Mouse (Mus musculus) 416B (cell line): Measurements from ENCODE around the gene Wfdc18.

Source experiments
- DNase-seq: peaks from one replicate; pipeline ENCODE4 v3.0.0; 2011; ENCODE audit warnings: low read depth

Wfdc18 gene

DNA sequence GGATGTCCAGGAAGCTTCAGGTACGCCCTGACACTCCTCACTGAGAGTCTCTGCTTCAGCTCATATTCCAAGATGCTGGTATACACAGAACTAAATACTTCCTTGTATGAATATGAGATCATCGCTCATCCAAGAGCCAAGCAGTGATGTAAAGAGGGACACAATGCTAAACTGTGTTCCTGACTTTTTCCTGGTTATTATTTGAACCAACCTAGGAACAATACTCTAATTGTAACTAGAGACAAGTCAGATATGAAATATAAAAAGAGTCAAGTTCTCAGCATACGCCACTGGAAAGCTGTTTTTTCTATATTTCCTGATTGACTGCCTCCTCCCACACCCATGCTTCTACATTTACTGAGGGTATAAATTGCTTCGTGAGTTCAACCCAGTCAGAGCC is at the start of gene Wfdc18:
Gene Wfdc18 (plus strand): TSS at position 301 of the 400 bp plus-strand sequence.
- no peak for DNase-seq

DNA sequence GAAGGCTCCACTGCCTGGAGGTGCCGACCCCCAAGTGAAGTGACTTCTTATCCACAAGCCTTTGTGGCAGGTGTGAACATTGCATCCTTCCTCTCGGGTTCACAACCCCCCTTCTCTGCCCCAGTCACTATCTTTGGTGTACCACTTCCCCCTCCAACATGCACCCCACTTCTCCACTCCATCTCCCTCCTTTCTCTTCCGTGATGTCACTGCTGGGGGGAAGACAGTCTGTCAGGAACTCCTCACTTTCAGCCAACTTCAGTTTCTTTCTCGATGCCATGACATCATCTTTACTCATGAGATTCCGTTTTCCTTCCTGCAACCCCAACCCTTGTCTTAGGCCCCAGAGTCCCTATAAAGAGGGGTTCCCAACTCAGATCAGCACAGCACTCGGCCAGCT is 46.6 kb upstream of the Wfdc18 start, which contains the start of gene Ccl4:
Gene Ccl4 (plus strand): TSS at position 381 of the 400 bp plus-strand sequence.
- peak; percentile 45 for DNase-seq

DNA sequence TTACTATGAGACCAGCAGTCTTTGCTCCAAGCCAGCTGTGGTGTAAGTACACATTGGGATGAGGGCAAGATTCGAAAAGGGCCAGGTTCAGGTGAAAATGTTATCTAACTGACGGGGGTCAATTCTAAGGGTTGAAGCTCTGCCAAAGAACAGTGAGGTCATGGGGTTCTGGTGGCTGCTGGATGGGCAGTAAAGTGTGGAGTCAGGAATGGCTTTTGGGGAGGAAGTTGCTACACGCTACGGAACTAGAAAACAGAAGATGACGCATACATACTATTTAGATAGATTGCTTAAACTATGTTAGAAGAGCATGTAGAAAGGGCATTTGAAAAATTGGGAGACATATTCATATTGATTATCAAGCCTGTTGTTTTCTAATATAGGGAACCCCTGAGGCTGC is 45.3 kb upstream of the Wfdc18 start:
- peak; percentile 69 for DNase-seq

DNA sequence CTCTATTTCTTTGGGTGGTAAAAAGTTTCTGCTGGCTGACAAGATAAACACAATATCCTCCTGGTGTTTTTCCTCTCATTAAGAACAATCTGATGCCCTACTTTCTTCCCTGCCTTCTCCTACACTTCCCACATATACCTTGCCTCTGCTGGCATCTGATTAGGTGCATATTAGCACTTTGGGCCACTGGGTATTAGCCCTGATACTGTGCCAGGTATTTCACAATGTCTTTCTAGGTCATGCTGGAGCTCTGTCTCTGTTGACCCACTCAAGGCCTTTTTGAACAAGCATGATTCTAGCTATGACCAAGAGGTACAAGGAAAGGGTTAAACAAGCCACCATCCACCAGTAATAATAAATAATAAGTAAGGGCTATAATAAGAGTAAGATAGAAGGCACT is 37.1 kb upstream of the Wfdc18 start:
- no peak for DNase-seq

DNA sequence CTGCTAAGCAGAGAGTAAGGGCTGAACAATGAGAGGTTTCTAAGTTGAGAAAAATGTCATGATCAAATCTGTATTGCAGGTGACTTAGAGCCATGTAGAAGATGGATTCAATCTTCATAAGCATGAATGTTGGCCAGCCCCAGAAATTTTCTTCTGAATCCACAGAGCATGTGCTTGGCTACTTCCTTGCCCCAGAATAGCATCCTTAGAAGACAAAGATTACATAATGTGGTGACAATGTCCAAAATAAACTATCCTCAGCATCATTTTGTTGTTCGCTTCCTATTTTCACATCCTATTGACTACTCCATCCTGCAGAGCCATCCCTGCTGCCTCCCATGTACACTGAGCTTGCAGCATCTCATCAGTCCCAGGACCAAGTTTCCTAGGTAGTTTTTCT is 33.1 kb upstream of the Wfdc18 start:
- DNase-seq: no peak

DNA sequence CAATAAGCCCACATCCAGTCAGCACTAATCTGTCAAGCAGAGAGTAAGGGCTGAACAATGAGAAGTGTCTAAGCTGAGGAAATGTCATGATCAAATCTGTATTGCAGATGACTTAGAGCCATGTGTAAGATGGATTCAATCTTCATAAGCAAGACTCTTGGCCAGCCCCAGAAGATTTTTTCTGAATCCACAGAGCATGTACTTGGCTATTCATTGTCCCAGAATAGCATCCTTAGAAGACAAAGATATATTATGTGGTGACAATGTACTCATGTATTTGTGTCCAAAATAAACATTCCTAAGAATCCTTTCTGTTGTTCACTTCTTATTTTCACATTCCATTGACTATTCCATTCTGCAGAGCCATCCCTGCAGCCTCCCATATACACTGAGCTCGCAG is 18.9 kb upstream of the Wfdc18 start:
- DNase-seq: no peak

DNA sequence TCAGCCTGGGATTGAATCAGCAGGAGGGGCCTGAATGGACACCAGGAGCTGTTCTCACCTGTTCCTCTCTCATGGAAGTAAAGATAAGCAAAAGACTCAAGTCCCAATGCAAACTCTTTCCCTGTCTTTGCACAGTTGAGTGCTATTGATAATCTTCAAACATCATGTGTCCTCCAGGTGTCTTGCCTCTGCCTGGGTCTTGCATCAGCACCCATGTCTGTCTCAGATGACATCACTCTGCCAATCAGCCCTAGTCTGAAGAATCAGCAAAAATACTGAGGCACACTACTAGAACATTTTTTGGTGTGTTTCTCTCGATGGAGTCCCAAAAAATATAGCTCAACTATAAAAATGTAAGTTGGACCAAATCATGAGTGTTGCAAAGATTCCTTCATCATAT is 16.8 kb upstream of the Wfdc18 start:
- no peak for DNase-seq

DNA sequence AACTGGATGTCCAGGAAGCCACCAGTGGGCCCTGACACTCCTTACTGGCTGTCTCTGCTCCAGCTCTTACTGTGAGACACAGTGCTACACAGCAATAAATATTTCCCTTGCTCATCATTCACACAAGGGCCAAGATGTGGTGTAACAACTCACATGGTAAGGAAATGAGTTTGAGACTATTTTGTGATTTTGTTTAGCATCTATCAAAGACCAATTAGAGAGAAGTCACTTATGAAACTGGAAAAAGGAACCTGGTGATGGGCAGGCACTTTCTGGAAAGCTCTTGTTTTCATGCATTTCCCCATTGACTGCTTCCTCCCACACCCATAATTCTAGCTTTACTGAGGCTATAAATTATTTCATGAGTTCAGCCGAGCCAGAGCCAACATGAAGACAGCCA is 5.1 kb upstream of the Wfdc18 start, which contains the start of gene Wfdc17:
Gene Wfdc17 (plus strand): TSS at position 287 of the 400 bp plus-strand sequence.
- no peak for DNase-seq

DNA sequence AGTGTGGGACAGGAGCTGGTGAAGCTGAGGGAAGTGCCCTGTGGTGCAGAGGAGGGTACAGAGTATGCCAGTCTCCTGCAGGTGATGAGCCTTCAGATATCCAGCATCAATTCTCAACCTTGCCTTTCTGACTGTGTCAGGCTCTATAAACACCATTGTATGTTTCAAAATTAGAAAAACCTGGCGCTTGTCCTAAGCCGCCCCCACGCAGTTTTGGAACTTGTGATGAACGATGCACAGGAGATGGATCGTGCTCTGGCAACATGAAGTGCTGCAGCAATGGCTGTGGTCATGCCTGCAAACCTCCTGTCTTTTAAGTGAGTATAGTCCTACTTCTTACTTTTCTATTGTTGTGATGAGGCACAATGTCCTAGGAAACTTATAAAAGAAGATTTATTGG is 868 bp downstream of the Wfdc18 start:
- DNase-seq: no peak

DNA sequence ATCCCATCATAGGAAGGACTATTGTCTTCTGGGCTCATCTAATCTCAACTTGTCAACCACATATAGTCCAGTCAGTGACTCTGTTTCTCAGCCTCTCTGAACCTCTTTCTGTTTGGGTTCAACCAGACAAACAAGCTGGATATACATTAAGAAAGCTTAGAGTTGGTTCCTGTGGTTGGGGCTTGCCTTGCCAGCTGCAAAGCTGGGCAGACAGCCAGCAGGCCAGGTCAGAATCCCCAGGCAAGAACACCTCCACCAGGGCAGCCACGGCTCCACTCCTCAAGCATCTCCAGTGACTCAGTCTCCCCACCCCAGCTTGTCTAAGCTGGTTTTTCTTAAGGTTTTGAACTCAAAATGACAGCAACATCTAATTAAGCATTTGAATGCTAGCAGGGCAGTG is 3.9 kb downstream of the Wfdc18 start:
- DNase-seq: peak; percentile 13

DNA sequence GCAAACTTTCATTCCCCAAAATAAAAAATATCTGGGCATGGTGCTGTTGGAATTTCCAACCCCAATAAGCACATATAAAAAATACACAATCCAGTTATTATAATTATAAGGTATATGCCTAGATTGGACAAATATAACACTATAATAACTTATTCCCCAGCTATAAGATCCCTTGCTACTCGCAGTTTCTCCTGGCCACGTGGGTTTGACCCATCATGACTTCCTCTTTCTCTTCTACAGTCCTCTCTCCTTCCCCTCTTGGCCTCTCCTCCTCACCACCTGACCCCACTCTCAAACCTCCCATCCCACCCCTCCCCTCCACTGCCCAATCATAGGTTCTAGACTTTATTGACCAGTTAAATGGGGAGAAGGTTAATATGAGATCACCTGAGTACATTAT is 5.1 kb downstream of the Wfdc18 start:
- DNase-seq: peak; percentile 29

DNA sequence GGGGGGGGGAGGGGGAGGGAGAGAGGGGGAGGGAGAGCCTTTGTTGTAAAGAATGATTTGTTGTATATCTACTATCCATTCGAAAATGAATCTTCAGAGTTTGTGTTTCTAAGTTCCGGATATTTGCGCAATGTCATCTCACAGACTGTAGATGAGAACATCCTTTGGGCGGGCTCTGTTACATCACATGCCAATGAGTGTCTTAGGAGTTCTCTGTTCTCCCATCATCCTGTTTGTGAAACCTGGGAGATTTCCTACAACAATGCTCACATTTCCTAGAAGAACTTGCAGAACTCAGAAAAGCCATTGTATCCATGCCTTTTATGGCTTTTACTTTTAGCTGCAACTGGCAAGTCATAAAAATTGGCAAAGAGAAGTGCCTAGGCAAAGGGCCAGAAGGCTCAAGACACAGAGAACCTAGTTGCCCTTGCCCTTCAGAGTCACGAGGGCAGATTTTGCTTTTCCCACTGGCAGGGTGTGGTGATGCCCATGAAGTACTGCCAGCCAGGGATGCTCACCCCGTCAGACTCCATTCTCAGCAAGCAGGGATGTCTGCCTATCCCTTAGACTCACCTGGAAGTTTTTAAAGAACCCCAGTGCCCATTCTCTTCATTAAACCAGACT is 8.3 kb downstream of the Wfdc18 start:
- DNase-seq: peak; percentile 47

DNA sequence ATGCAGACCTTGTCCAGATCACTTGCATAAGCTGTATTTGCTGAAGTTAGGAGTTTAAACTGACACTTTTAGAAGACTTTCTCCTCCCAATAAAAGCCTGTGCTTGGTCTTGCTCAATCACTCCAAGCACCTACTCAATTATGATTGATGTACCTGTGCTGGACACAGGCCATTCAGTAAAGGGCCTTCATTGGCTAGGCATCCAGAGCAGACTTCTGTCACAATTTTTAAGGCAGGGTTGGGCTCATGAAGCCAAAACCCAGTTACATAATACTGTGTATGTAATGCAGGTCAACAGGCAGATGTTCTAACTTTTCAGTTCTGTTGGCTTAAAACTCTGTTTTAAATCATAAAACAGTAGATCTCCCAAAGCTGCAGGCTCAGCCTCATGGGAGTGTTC is 12.0 kb downstream of the Wfdc18 start:
- no peak for DNase-seq

DNA sequence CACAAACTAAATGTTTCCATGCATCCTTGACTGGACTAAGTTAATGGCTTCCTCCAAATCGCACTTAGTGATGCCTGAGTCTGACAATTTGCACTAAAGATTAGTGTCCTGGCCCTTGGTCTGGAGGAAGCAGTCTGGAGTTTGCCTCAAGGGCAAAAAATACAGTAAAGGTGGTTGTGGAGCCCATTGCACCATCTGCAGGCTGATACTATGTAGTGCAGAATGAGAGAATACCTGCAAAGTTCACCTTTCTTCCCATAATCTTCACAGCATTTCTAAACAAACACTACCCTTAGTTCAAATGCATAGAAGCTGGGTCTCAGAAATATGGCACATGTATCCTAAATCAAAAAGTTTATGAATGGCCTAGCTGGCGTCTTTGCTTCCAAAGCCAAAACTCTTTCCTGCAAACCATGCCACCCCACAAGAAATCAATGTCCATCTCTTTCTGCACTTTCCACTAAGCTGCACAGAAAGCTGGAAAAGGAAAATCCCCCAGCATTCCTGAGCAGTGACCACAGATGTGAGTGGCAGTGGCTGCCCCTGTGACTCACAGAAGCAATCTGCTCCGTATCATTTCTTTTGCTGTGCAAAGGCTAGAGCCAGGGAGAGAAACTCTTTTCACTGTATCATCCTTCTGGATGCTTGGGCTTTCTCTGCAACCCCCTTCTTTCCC is 20.1 kb downstream of the Wfdc18 start:
- peak; percentile 42 for DNase-seq

DNA sequence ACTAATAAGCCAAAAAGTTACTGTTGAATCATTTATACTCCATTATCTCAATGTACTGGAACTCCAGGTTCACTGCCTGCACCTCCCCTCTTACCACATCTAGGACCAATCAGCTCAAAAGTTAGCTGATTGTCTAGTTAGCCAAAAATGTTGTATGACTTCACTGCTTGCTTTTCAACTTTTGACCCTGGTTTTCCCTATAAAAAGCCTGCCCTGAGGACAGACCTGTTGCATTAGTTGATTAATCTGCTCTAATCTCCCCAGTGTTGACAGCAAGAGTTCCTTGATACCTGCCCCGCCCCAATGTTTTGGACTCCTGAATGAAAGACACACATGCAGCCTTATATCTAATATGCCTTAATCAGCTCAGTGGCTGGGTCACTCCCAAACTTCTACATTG is 22.3 kb downstream of the Wfdc18 start:
- no peak for DNase-seq

DNA sequence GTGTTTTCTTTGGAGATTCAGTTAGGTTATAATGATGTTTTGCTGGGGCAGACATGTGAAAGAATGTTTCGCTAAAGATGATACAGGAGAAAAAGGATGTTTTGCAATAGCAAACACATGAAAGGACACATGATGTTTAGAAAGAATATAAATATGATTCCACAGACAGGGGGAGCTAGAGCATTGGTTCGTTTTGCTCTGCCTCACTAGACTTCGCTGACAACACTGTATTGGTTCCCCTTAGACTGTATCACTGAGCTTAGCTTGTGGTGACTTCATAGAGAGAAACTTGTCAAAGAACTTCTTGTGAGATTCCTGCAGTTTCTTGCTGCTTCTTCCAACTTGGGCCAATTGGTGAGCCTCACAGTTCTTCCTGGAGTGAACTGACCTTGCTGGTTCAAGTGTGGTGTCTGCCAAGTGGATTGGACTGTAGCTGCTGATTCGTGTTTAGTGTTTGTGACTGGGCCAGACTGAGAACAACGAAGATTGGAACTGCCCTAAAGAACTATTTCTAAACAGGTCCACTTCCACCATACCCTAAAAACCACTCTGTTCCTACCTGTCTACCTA is 24.3 kb downstream of the Wfdc18 start:
- peak; percentile 39 for DNase-seq

DNA sequence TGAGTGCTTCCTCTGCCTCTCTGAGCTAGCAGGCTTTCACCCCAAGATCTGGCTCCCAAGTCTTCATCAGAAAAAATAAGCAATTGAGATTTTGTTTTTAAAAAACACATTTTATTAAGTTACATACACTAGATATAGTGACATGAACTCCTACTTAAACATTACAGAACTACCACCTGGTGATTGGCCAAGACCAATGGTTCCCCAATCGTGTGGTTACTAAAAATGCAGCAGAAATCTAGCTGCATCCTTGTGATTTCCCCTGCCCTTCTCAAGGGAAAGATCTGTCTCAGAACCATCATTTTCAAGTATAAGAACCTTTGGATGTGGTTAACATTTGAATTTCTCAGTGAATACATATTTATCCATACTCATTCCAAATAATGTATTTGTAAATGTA is 25.4 kb downstream of the Wfdc18 start:
- DNase-seq: peak; percentile 13

DNA sequence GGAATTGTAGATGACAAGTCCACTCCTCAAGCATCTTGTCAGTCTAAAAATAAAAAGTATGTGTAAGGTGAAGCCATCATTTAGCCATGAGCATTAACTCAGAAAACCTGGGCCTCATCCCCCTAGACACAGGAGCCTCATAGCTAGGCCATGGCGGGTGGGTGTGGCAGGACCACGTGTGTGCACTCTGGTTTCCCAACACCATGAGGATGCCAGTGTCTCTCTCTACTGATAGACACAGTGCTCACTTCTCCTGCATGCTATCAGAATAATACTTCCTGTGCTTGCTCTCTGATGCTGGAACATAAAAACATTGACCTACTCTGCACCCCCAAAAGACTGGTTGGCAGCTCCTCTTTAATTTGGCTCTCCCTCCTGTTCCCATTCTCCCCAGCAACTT is 27.1 kb downstream of the Wfdc18 start:
- DNase-seq: no peak

DNA sequence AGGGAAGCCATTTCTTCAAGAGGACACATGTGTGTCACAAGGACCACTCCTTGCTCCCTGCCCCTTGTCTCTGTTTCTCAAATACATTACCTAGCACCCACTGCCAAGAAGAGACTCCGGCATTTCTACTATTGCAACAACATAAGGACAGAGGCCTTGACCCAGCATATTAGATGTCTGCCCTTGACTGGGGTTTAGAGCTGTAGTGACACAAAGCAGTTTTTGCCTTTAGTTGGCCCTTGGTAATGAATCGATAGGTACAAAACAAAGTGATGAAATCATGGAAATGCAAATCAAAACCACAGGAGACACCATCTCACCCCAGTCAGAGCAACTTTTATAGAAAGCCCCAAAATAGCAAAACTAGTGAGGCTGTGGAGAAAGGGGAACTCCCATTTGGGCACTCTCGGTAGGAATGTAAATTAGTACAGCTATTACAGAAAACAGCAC is 28.3 kb downstream of the Wfdc18 start:
- peak; percentile 34 for DNase-seq

DNA sequence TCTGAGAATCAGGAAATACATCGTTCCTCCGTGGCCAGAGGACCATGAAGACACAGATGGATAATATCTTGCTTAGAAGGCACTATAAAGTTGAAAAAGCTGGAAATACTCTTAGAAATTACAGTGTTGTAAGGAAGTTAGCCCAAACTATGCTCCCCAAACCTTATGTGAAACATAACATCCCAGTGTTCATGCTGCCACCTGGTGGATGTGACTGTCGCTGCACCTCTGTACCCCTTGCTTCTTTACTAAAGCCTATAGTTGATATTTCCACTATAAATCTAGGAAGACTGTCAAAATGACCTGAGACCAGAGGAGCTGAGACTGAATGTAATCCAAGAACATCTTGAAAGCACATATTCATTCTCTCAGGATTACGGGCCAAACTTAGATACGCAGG is 30.4 kb downstream of the Wfdc18 start:
- peak; percentile 74 for DNase-seq

DNA sequence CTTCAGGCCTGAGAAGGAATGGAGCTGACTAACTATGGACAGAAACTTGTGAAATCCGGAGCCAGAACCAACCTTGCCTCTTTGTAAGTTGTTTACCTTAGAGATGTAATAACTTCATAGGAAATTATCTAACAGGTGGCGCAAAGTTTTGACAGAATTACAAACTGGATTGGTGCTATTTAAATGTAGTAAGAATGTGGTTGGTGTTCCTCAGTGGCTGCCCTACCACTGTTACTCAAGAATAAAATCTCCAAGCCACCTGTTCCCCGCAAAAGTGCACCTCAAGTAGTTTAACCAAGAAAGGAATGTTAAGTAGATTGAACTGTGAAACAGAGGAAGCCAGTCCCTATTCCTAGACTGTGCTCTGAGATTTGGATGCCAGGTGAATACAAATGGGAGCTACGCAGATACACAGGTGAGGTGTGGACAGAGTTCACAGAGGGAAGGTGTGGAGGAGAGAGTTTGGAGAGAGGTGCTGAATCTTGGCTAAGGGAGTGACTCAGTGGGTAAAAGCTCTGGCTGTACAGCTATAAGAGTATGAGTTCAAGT is 31.7 kb downstream of the Wfdc18 start:
- DNase-seq: no peak

DNA sequence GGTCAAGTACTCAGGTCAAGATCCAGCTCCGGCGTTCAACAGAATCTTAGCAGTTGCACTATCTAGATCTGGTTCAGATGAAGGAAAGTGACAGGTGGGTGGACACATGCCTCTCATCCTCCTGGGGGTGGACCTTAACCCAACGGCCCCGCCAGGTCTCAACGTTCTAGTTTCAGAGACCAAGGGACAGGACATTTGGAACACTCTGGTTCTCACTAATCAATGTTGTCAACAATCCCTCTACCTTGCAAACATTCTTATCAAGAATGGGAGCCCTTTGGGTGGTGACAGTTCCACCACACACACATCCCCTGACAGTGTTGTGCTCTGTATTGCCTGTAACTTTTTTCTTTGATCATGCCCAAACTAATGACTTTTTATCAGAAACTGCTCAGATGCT is 33.0 kb downstream of the Wfdc18 start:
- no peak for DNase-seq

DNA sequence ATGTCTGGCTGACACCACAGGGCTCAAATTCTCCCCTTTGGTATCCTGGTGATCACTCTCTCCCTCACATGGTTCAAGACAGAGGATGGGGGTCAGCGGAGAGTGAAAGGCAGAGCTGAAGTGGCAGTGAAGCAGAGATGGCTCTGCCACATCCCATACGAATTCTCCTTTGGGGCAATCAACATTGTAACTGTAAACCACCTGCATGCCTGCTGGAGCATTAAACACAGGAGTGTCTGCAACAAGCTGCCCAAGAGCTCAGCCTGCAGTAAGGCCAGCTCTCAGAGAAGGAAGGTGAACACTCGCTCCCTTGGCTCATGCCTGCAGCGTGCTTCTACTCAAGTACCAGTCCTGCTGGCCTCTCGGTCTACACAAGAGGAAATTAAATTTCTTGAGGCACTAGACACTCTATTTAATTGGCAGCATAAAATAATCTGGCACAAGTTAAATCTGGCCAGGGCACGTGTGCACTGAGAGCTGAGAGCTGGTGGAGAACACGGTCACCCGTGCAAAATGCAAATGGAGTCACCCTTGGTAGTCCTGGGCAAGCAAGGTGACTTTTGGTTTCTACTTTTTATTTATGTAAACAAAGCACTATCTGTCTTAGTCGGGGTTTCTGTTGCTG is 34.0 kb downstream of the Wfdc18 start:
- no peak for DNase-seq
